Mouse (Mus musculus): Measurements from ENCODE around the gene Rcor2. TPM values are rescaled to one million over a fixed set of nuclear protein-coding genes. Genes with fewer than 3 reads are reported as not detected.
A peak's percentile ranks its signal among the peaks of the same experiment; 100 is the strongest.

Gene Rcor2
- polyA plus RNA-seq, 1 experiment, result 206 TPM

DNA sequence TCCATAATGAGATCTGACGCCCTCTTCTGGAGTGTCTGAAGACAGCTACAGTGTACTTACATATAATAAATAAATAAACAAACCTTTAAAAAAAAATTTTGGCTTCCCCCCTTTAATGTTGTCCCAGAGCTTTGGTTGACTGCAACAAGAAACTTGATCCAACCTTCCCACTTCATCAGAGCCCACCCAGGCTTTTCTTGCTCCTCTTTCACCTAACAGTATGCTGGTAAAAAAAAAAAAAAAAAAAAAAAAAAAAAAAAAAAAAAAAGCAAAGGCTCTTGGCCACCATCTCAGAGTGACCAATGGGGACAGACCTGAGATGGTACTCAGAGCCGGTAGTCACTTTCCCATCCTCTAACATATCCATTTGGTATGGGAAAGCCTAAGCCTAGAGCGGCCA, 21.2 kb downstream of the Rcor2 start:
- peaks cover 87% of the 10 kb centered on the region for H3K36me3 ChIP-seq (replicated peaks; ENCODE audit: low read length)
- H3K9me3 ChIP-seq, result no peaks in the 10 kb centered on the region
- H3K4me1 ChIP-seq, result peaks cover 68% of the 10 kb centered on the region
- TF ChIP-seq FLI1 (IDR thresholded peaks at IDR 0.05; ENCODE audit: low read length), result no peak
- TF ChIP-seq GATA1 (IDR thresholded peaks at IDR 0.05; ENCODE audit: borderline replicate concordance, low read length), result no peak
- H3K27me3 ChIP-seq (replicated peaks), result no peaks in the 10 kb centered on the region
- H3K4me3 ChIP-seq (replicated peaks), result no peak overlapping the region

DNA sequence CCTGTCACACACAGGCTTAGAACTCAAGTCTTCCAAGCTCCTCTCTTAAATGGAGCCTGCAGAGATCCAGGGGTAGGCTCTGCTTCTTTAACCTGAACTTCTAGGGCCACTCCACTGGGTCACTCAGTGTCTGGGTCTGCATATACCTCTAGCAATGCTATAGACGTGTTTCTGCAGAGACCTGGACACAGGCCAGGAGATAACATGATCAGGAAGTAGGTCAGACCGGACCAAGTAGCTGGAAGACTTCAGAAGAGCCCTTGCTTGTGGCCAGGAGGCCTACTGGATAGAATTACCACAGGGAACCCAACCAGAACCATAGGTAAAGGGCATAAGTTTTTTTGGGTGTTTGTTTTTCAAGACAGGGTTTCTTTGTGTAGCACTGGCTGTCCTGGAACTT, 22.6 kb downstream of the Rcor2 start:
- Histone ChIP-seq H3K4me3 (replicated peaks) (no peak overlapping the region), H3K36me3 (replicated peaks; ENCODE audit: low read length) (peaks cover 72% of the 10 kb centered on the region), H3K27me3 (replicated peaks) (no peaks in the 10 kb centered on the region), H3K4me1 (peaks cover 83% of the 10 kb centered on the region), H3K9me3 (no peaks in the 10 kb centered on the region)
- TF ChIP-seq GATA1 (IDR thresholded peaks at IDR 0.05; ENCODE audit: borderline replicate concordance, low read length) (no peak), FLI1 (IDR thresholded peaks at IDR 0.05; ENCODE audit: low read length) (no peak)

DNA sequence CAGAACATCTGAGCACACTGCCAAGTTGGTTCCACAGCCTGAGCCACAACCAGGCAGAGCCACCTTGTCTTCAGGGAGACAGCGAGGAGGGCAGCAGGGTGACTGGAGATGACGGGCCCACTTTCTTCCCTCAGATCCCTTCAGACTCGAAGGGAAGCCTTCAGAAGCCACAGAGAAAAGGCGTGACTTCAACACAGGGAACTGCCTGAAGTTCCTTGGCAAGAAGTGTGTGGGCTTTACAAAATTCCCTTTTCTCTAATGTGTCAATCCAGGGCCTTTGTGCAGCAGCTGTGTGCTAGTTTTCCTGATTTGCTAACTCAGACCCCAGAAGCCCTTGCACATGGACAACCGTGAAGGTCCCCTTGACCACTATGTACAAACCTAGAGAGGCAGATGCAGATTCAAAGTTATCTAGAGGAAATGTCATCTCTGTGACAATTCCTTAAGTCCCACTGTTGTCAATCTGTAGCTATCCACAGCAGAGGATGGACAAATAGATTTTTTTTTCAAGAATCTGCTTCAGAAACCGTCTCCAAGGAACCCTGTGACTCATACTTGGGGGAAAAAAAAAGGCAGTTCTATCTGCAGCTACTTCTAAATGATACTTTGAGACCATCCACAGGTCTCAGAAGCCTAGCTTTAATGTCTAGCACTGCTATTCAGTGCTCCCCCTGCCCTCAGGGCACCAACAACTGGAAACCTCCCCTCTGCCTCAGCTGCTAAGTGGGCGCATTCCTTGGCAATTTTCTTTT, 25.0 kb downstream of the Rcor2 start:
- no peaks in the 10 kb centered on the region for H3K27me3 ChIP-seq (replicated peaks)
- TF ChIP-seq GATA1 (IDR thresholded peaks at IDR 0.05; ENCODE audit: borderline replicate concordance, low read length), result no peak
- TF ChIP-seq FLI1 (IDR thresholded peaks at IDR 0.05; ENCODE audit: low read length), result no peak
- no peaks in the 10 kb centered on the region for H3K9me3 ChIP-seq
- peaks cover 56% of the 10 kb centered on the region for H3K36me3 ChIP-seq (replicated peaks; ENCODE audit: low read length)
- peaks cover 89% of the 10 kb centered on the region for H3K4me1 ChIP-seq
- H3K4me3 ChIP-seq (replicated peaks), result no peak overlapping the region

DNA sequence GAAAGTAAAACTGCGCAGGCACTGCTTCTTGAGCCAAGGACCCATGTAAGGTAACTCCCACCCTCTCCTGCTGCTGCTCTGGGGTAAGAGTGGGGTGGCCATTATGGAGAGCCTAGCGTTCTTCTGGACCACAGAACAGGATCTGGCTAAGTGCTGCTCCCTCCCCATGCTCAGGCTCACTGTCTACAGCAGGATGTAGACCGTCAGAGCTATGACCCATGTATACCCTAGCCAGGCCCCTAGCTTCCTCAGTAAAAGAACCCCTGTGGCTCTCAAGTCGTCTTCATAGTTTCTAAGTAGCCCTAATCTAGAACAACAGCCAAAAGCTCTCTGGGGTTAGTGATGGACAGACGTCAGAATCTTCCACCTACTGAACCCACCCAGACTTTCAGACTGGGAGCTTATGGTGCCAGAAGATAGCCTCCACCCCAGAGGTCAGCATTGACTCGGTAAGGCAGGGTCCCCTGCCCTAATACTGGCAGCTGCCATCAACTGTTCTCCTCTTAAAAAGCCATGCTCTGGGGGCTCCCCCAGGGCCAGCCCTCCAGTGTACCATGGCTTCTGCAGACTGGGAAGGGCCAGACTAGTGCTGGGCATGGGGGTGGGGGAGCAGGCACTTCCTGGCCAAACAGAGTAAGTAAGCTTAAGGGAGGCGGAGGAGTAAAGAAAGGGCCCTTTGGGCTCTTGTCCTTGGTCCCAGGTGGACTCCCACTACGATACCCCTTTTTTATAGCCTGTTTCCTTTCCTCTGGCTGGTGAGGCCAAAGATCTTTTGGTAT, 27.2 kb downstream of the Rcor2 start:
- Histone ChIP-seq H3K4me1 (peaks cover 97% of the 10 kb centered on the region), H3K4me3 (replicated peaks) (peak overlapping the region; percentile 89), H3K36me3 (replicated peaks; ENCODE audit: low read length) (peaks cover 45% of the 10 kb centered on the region), H3K27me3 (replicated peaks) (no peaks in the 10 kb centered on the region), H3K9me3 (no peaks in the 10 kb centered on the region)
- no peak for TF ChIP-seq FLI1 (IDR thresholded peaks at IDR 0.05; ENCODE audit: low read length)
- TF ChIP-seq GATA1 (IDR thresholded peaks at IDR 0.05; ENCODE audit: borderline replicate concordance, low read length), result no peak

DNA sequence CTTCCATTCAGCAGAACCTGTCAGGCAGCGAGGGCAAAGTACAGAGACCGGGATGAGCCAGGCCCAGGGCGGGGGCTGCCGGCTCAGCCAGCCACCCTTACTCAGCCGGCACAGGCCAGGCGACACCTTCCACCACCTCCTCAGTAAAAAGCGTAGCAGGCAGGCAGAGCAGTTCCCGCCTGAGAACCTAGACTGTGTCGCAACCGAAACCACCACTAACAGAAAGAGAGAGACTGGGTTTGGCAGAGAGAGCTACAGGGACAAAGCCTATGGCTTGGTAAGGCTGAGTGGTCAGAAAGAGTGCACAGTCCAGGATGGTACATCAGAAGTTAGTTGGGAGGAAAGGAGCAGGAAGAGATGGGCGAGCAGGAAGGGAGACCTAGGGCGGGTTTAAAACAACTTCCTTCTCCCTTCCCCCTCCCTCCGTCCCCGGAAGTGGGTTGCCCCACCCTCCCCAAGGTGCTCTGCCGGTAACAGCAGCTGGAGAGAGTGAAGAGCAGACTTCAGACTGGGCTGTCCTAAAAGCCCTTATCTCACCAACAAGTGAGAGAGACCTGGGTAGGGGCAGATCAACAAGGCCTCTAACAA, 28.0 kb downstream of the Rcor2 start:
- TF ChIP-seq FLI1 (IDR thresholded peaks at IDR 0.05; ENCODE audit: low read length) (no peak), GATA1 (IDR thresholded peaks at IDR 0.05; ENCODE audit: borderline replicate concordance, low read length) (no peak)
- Histone ChIP-seq H3K9me3 (no peaks in the 10 kb centered on the region), H3K27me3 (replicated peaks) (no peaks in the 10 kb centered on the region), H3K36me3 (replicated peaks; ENCODE audit: low read length) (peaks cover 43% of the 10 kb centered on the region), H3K4me3 (replicated peaks) (peak overlapping the region; percentile 89), H3K4me1 (peaks cover 97% of the 10 kb centered on the region)

DNA sequence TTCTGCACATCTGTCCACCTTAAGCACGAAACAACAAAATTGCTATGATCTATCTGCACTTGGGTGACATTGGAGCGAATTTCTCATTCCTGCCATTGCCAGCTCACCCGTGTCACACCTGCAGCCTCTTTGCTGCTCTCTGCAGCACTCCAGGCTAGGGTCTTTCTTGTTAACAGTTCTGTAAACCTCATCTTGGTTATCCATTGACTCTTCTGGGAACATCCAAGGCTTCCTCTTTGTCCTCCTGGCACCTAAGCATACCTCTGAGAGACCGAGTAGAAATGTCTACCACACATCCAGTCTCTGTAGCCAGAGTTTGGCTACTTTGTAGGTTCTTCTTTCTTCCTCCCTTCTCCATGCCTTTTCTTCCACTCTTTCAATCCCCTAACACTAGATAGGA, 28.8 kb downstream of the Rcor2 start:
- H3K27me3 ChIP-seq (replicated peaks), result no peaks in the 10 kb centered on the region
- TF ChIP-seq FLI1 (IDR thresholded peaks at IDR 0.05; ENCODE audit: low read length) (no peak), GATA1 (IDR thresholded peaks at IDR 0.05; ENCODE audit: borderline replicate concordance, low read length) (no peak)
- peaks cover 92% of the 10 kb centered on the region for H3K4me1 ChIP-seq
- H3K36me3 ChIP-seq (replicated peaks; ENCODE audit: low read length), result peaks cover 41% of the 10 kb centered on the region
- no peaks in the 10 kb centered on the region for H3K9me3 ChIP-seq
- peak overlapping the region; percentile 89 for H3K4me3 ChIP-seq (replicated peaks)

DNA sequence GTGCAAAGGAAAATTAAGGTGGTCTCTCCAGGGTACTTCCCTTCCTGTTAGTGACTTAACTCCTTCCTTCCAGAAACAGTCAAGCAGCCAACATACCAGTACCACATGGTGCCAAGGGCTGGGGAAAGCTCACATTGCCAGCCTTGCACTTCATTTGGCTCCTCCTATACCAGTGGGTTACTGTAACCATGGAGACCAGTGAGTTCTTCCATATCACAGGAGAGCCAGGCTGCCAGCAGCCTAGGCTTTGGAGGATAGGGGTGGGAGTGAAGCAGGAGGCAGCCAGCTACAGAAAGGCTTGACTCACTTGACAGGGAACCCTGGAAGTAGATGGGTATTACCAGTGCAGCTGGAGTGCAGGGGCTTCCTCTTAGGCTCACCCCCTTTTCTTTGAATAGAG, 31.9 kb downstream of the Rcor2 start:
- H3K27me3 ChIP-seq (replicated peaks), result no peaks in the 10 kb centered on the region

DNA sequence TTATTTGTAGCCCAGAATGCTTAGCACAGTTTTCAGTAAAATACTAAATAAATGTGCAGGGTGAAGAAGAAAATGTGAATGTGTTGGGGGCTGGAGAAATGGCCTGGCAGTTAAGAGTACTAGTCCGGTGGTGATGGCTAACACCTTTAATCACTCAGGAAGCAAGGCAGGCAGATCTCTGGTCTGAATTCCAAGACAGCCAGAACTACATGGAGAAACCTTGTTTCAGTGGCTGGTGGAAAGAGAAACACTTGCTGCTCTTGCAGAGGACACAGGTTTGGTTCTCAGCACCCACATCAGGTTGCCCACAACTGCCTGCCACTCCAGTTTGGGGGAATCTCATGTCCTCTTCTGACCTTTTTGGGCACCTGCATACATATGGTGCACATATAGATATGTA, 33.0 kb downstream of the Rcor2 start:
- H3K36me3 ChIP-seq (replicated peaks; ENCODE audit: low read length), result peaks cover 49% of the 10 kb centered on the region
- H3K4me3 ChIP-seq (replicated peaks), result no peak overlapping the region
- TF ChIP-seq GATA1 (IDR thresholded peaks at IDR 0.05; ENCODE audit: borderline replicate concordance, low read length) (no peak), FLI1 (IDR thresholded peaks at IDR 0.05; ENCODE audit: low read length) (no peak)
- peaks cover 89% of the 10 kb centered on the region for H3K4me1 ChIP-seq
- H3K9me3 ChIP-seq, result no peaks in the 10 kb centered on the region
- no peaks in the 10 kb centered on the region for H3K27me3 ChIP-seq (replicated peaks)

More for the DNA sequence above, 31.9 kb downstream of the Rcor2 start:
- no peaks in the 10 kb centered on the region for H3K9me3 ChIP-seq
- no peak overlapping the region for H3K4me3 ChIP-seq (replicated peaks)
- H3K36me3 ChIP-seq (replicated peaks; ENCODE audit: low read length), result peaks cover 48% of the 10 kb centered on the region
- H3K4me1 ChIP-seq, result peaks cover 92% of the 10 kb centered on the region
- TF ChIP-seq GATA1 (IDR thresholded peaks at IDR 0.05; ENCODE audit: borderline replicate concordance, low read length) (no peak), FLI1 (IDR thresholded peaks at IDR 0.05; ENCODE audit: low read length) (no peak)

DNA sequence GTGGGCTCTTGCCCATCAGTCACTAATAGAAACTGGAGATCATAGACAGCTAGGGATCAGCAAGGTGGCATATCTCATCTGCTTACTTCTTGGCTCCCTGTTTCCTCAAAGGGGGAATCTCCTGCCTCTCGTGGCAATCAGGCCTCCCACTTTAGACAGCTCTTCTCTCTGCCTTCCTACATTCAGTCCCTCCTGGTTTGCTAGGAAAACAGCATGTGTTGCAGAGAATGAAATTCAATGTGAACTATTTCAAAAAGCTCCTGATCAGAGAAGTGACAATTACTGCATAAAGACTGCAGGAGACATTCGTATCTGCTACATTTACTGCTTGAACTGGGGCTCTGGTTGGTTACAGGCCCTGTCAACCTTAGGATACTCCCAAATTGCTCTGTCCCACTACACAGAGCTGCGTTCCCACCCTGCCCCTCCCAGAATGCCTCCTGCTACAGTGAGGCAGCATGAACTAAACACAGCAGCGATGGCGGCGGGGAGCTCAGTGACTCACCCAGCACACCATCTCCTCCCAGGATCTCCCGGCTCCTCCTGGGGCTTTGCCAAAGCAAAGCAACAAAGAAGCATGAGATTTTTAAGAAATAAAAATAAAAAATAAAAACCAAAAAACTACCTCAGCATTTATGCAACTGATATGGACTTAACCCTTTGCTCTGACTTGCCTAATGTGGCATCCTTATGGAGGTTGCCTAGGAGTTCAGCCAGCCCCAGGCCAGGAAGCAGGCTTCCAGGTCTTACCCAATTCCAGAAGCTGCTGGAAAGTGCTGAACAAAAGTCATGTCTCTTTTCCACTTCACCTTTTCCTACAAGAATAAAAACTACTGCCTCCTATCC, 34.7 kb downstream of the Rcor2 start:
- H3K9me3 ChIP-seq, result no peaks in the 10 kb centered on the region
- TF ChIP-seq GATA1 (IDR thresholded peaks at IDR 0.05; ENCODE audit: borderline replicate concordance, low read length) (no peak), FLI1 (IDR thresholded peaks at IDR 0.05; ENCODE audit: low read length) (no peak)
- peaks cover 91% of the 10 kb centered on the region for H3K4me1 ChIP-seq
- H3K36me3 ChIP-seq (replicated peaks; ENCODE audit: low read length), result peaks cover 49% of the 10 kb centered on the region
- H3K4me3 ChIP-seq (replicated peaks), result no peak overlapping the region
- no peaks in the 10 kb centered on the region for H3K27me3 ChIP-seq (replicated peaks)
